Mouse (Mus musculus): Measurements from ENCODE around the gene Sesn2.
A peak's percentile ranks its signal among the peaks of the same experiment; 100 is the strongest.

Sesn2 gene

GRCm38 (mm10) chr4:132514555-132515135 lies 4.3 kb upstream of the Sesn2 start:
- DNase-seq (ENCODE audit: low read depth): peak; percentile 92

GRCm38 (mm10) chr4:132513395-132514273 lies 3.3 kb upstream of the Sesn2 start:
- DNase-seq (ENCODE audit: low read depth): peak; percentile 22

- no peak for DNase-seq (ENCODE audit: low read depth)
These were observed 1.8 kb upstream of the Sesn2 start for GRCm38 (mm10) chr4:132512080-132512479.

GRCm38 (mm10) chr4:132509621-132510296 lies 542 bp downstream of the Sesn2 start:
- DNase-seq (ENCODE audit: low read depth): no peak

GRCm38 (mm10) chr4:132507210-132507609 lies 3.1 kb downstream of the Sesn2 start:
- DNase-seq (ENCODE audit: low read depth): no peak

- DNase-seq (ENCODE audit: low read depth): no peak
These were observed 4.1 kb downstream of the Sesn2 start for GRCm38 (mm10) chr4:132506250-132506649.

- no peak for DNase-seq (ENCODE audit: low read depth)
These were observed 4.5 kb downstream of the Sesn2 start for GRCm38 (mm10) chr4:132505800-132506199.

- no peak for DNase-seq (ENCODE audit: low read depth)
These were observed 5.1 kb downstream of the Sesn2 start for GRCm38 (mm10) chr4:132505034-132505738.

GRCm38 (mm10) chr4:132503344-132503743 lies 7.0 kb downstream of the Sesn2 start:
- no peak for DNase-seq (ENCODE audit: low read depth)

GRCm38 (mm10) chr4:132501639-132502038 lies 8.7 kb downstream of the Sesn2 start:
- no peak for DNase-seq (ENCODE audit: low read depth)

- DNase-seq (ENCODE audit: low read depth): no peak
These were observed 15.9 kb downstream of the Sesn2 start for GRCm38 (mm10) chr4:132494271-132494918.

GRCm38 (mm10) chr4:132492178-132493060 lies 17.9 kb downstream of the Sesn2 start:
- no peak for DNase-seq (ENCODE audit: low read depth)

GRCm38 (mm10) chr4:132491748-132492147 lies 18.6 kb downstream of the Sesn2 start:
- DNase-seq (ENCODE audit: low read depth): no peak

- DNase-seq (ENCODE audit: low read depth): no peak
These were observed 19.2 kb downstream of the Sesn2 start for GRCm38 (mm10) chr4:132491057-132491456.

- no peak for DNase-seq (ENCODE audit: low read depth)
These were observed 19.9 kb downstream of the Sesn2 start for GRCm38 (mm10) chr4:132490273-132491010.

GRCm38 (mm10) chr4:132488976-132489375 lies 21.3 kb downstream of the Sesn2 start:
- DNase-seq (ENCODE audit: low read depth): no peak

- DNase-seq (ENCODE audit: low read depth): no peak
These were observed 21.8 kb downstream of the Sesn2 start for GRCm38 (mm10) chr4:132488521-132488920.

GRCm38 (mm10) chr4:132484820-132485219 lies 25.5 kb downstream of the Sesn2 start:
- no peak for DNase-seq (ENCODE audit: low read depth)

GRCm38 (mm10) chr4:132484231-132484630 lies 26.1 kb downstream of the Sesn2 start:
- DNase-seq (ENCODE audit: low read depth): no peak
